Mouse (Mus musculus): ENCODE measurements around the gene Nxn. TPM values are rescaled to one million over a fixed set of nuclear protein-coding genes. Genes with fewer than 3 reads are reported as not detected.

The Nxn gene
- polyA plus RNA-seq, 1 experiment from 2014 or later: 12.0 TPM

DNA sequence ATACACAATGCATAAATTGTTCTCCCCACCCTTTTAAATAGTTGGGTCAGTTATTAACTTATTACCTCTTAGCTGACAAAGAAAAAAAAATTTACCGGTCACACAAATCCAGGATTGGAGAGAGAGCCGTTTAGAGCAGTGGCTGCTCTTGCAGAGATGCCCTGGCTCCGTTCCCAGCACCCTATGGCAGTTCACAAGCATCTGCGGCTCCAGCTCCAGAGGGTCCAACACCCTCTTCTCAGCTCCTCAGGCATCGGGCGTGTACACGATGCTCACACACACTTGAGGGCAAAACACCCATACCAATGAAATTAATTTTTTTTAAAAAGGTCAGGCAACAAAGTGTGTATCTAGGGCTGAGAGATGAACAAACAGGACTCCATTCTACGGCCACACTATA is 60.3 kb downstream of the Nxn start:
- H3K27ac ChIP-seq (ENCODE audit: low read depth, low read length): no peak overlapping the region
- H3K9me3 ChIP-seq (ENCODE audit: control insufficient read depth, low read length): no peaks in the 10 kb centered on the region
- H3K36me3 ChIP-seq (ENCODE audit: control insufficient read depth, insufficient read depth, low read length): no peaks in the 10 kb centered on the region
- peaks cover 3% of the 10 kb centered on the region; the same call in 1 of the 2 replicates for H3K4me1 ChIP-seq (replicated peaks; ENCODE audit: control insufficient read depth, insufficient read depth, low read length)
- ATAC-seq (replicated peaks; ENCODE audit: low FRiP score): no peak
- no peak overlapping the region for H3K9ac ChIP-seq (ENCODE audit: low read depth, low read length)
- no peak for DNase-seq (ENCODE audit: low spot score)
- H3K4me2 ChIP-seq: no peak overlapping the region
- WGBS: 88% methylated on average over 8 of the region's 8 CpGs
- no peak overlapping the region for H3K4me3 ChIP-seq (ENCODE audit: low read depth, low read length)
- no peaks in the 10 kb centered on the region for H3K27me3 ChIP-seq (replicated peaks; ENCODE audit: control insufficient read depth, insufficient read depth, low read length)

- H3K4me2 ChIP-seq: peak overlapping the region; percentile 35; the same call in 1 of the 2 replicates
- ATAC-seq (replicated peaks; ENCODE audit: low FRiP score) (no peak), DNase-seq (ENCODE audit: low spot score) (no peak)
- H3K36me3 ChIP-seq (ENCODE audit: control insufficient read depth, insufficient read depth, low read length): no peaks in the 10 kb centered on the region
- H3K4me3 ChIP-seq (ENCODE audit: low read depth, low read length): no peak overlapping the region
- no peak overlapping the region for H3K27ac ChIP-seq (ENCODE audit: low read depth, low read length)
- H3K4me1 ChIP-seq (replicated peaks; ENCODE audit: control insufficient read depth, insufficient read depth, low read length): 0 out of 2 replicates have a peak, but pooled peaks cover 3% of the 10 kb centered on the region
- WGBS: 6% methylated on average over 7 of the region's 7 CpGs
- no peaks in the 10 kb centered on the region for H3K27me3 ChIP-seq (replicated peaks; ENCODE audit: control insufficient read depth, insufficient read depth, low read length)
- no peak overlapping the region for H3K9ac ChIP-seq (ENCODE audit: low read depth, low read length)
- no peaks in the 10 kb centered on the region for H3K9me3 ChIP-seq (ENCODE audit: control insufficient read depth, low read length)
Observed at GRCm38 (mm10) chr11:76337764-76338163, 61.2 kb downstream of the Nxn start.

DNA sequence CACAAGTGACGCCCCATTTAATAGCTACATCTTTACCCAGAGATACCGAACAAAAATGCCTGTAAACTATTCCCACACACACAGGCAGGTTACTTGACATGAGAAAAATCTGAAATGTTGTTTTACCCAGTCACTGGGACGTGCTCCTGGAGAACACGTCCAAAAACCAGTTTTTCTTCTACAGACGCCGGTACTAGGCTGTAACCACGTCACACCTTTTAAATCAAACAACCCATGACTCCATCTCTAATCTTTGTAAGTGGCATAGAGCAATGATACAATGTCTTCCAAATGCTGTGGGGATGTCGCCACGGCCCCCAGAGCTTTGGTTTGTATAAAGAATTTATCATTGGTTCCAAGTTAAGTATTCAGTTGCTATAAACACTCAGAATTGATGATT is 61.7 kb downstream of the Nxn start:
- no peak for ATAC-seq (replicated peaks; ENCODE audit: low FRiP score)
- Histone ChIP-seq H3K27ac (ENCODE audit: low read depth, low read length) (no peak overlapping the region), H3K4me2 (peak overlapping the region; percentile 35; the same call in 1 of the 2 replicates), H3K9ac (ENCODE audit: low read depth, low read length) (no peak overlapping the region), H3K4me1 (replicated peaks; ENCODE audit: control insufficient read depth, insufficient read depth, low read length) (0 out of 2 replicates have a peak, but pooled peaks cover 3% of the 10 kb centered on the region), H3K4me3 (ENCODE audit: low read depth, low read length) (no peak overlapping the region), H3K36me3 (ENCODE audit: control insufficient read depth, insufficient read depth, low read length) (no peaks in the 10 kb centered on the region), H3K27me3 (replicated peaks; ENCODE audit: control insufficient read depth, insufficient read depth, low read length) (no peaks in the 10 kb centered on the region), H3K9me3 (ENCODE audit: control insufficient read depth, low read length) (no peaks in the 10 kb centered on the region)
- DNase-seq (ENCODE audit: low spot score): no peak
- 77% methylated on average over 9 of the region's 9 CpGs for WGBS

GRCm38 (mm10) chr11:76336224-76336623 is 62.7 kb downstream of the Nxn start:
- ATAC-seq (replicated peaks; ENCODE audit: low FRiP score) (no peak), DNase-seq (ENCODE audit: low spot score) (no peak)
- Histone ChIP-seq H3K4me2 (no peak overlapping the region), H3K27me3 (replicated peaks; ENCODE audit: control insufficient read depth, insufficient read depth, low read length) (no peaks in the 10 kb centered on the region), H3K36me3 (ENCODE audit: control insufficient read depth, insufficient read depth, low read length) (no peaks in the 10 kb centered on the region), H3K27ac (ENCODE audit: low read depth, low read length) (no peak overlapping the region), H3K4me1 (replicated peaks; ENCODE audit: control insufficient read depth, insufficient read depth, low read length) (0 out of 2 replicates have a peak, but pooled peaks cover 3% of the 10 kb centered on the region), H3K9me3 (ENCODE audit: control insufficient read depth, low read length) (no peaks in the 10 kb centered on the region), H3K9ac (ENCODE audit: low read depth, low read length) (no peak overlapping the region), H3K4me3 (ENCODE audit: low read depth, low read length) (no peak overlapping the region)

DNA sequence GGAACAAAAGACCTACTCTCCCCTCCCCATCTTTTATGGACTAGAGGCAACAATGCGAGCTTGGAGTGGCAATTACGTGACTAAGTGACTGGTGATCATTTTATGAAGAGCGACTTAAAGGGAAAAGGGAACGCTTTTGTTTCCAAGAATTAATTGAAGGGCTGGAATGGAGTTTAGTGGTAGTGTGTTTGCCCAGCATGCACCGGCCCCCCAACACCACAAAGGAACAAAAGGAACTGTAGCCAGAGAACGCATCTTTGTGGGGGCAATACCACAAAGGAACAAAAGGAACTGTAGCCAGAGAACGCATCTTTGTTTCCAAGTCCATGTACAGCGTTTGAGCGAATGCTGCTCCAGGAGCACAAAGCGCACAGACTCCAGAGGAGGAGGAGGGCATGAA is 64.0 kb downstream of the Nxn start:
- no peak overlapping the region for H3K4me3 ChIP-seq (ENCODE audit: low read depth, low read length)
- no peaks in the 10 kb centered on the region for H3K9me3 ChIP-seq (ENCODE audit: control insufficient read depth, low read length)
- no peak overlapping the region for H3K9ac ChIP-seq (ENCODE audit: low read depth, low read length)
- H3K27me3 ChIP-seq (replicated peaks; ENCODE audit: control insufficient read depth, insufficient read depth, low read length): no peaks in the 10 kb centered on the region
- ATAC-seq (replicated peaks; ENCODE audit: low FRiP score) (no peak), DNase-seq (ENCODE audit: low spot score) (no peak)
- no peak overlapping the region for H3K27ac ChIP-seq (ENCODE audit: low read depth, low read length)
- no peaks in the 10 kb centered on the region for H3K36me3 ChIP-seq (ENCODE audit: control insufficient read depth, insufficient read depth, low read length)
- no peak overlapping the region for H3K4me2 ChIP-seq
- 91% methylated on average over 10 of the region's 10 CpGs for WGBS
- H3K4me1 ChIP-seq (replicated peaks; ENCODE audit: control insufficient read depth, insufficient read depth, low read length): 0 out of 2 replicates have a peak, but pooled peaks cover 3% of the 10 kb centered on the region

GRCm38 (mm10) chr11:76332240-76332639 is 66.7 kb downstream of the Nxn start:
- no peaks in the 10 kb centered on the region for H3K27me3 ChIP-seq (replicated peaks; ENCODE audit: control insufficient read depth, insufficient read depth, low read length)
- ATAC-seq (replicated peaks; ENCODE audit: low FRiP score) (no peak), DNase-seq (ENCODE audit: low spot score) (no peak)
- 66% methylated on average over 5 of the region's 5 CpGs for WGBS
- H3K9ac ChIP-seq (ENCODE audit: low read depth, low read length): no peak overlapping the region
- no peaks in the 10 kb centered on the region for H3K36me3 ChIP-seq (ENCODE audit: control insufficient read depth, insufficient read depth, low read length)
- H3K4me1 ChIP-seq (replicated peaks; ENCODE audit: control insufficient read depth, insufficient read depth, low read length): peaks cover 10% of the 10 kb centered on the region; the same call in 1 of the 2 replicates
- no peak overlapping the region for H3K27ac ChIP-seq (ENCODE audit: low read depth, low read length)
- no peaks in the 10 kb centered on the region for H3K9me3 ChIP-seq (ENCODE audit: control insufficient read depth, low read length)
- no peak overlapping the region for H3K4me3 ChIP-seq (ENCODE audit: low read depth, low read length)
- H3K4me2 ChIP-seq: no peak overlapping the region

DNA sequence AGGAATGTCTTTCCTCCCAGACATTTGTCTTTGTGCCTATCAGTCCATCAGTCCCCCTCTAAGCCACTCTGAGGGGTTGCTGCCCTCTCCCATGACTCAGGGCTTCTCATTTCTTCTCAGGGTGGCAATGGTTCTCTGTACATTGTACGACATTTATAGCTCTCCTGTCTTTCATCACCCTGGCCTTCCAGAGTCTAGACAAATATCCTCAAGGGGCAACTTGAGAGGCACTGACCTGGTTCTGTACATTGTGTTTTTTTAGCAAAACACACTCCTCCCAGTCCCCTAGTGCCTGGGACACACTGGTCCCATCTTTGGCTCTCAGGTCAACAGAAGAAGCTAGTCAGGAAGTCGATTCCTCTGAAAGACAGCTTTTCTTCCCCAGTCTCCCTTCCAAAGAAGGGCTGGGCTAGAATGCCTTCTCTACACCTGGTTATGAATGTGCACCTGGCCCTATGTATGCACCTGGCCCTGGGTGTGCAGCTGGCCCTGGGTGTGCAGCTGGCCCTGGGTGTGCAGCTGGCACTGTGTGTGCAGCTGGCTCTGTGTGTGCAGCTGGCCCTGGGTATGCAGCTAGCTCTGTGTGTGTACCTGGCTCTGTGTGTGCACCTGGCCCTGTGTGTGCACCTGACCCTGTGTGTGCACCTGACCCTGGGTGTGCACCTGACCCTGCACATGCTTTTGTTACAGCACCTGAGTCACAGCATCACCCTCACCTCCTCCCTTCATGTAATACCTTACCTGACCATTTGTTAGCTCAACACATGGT is 70.2 kb downstream of the Nxn start:
- WGBS: 28% methylated on average over 2 of the region's 2 CpGs
- no peaks in the 10 kb centered on the region for H3K9me3 ChIP-seq (ENCODE audit: control insufficient read depth, low read length)
- H3K4me1 ChIP-seq (replicated peaks; ENCODE audit: control insufficient read depth, insufficient read depth, low read length): peaks cover 14% of the 10 kb centered on the region
- H3K36me3 ChIP-seq (ENCODE audit: control insufficient read depth, insufficient read depth, low read length): no peaks in the 10 kb centered on the region
- H3K4me3 ChIP-seq (ENCODE audit: low read depth, low read length): no peak overlapping the region
- no peak for ATAC-seq (replicated peaks; ENCODE audit: low FRiP score)
- H3K27me3 ChIP-seq (replicated peaks; ENCODE audit: control insufficient read depth, insufficient read depth, low read length): no peaks in the 10 kb centered on the region
- H3K9ac ChIP-seq (ENCODE audit: low read depth, low read length): no peak overlapping the region
- H3K27ac ChIP-seq (ENCODE audit: low read depth, low read length): no peak overlapping the region
- no peak for DNase-seq (ENCODE audit: low spot score)
- peak overlapping the region; percentile 34; the same call in 1 of the 2 replicates for H3K4me2 ChIP-seq

- H3K4me1 ChIP-seq (replicated peaks; ENCODE audit: control insufficient read depth, insufficient read depth, low read length): peaks cover 14% of the 10 kb centered on the region
- H3K27me3 ChIP-seq (replicated peaks; ENCODE audit: control insufficient read depth, insufficient read depth, low read length): no peaks in the 10 kb centered on the region
- H3K9ac ChIP-seq (ENCODE audit: low read depth, low read length): no peak overlapping the region
- H3K27ac ChIP-seq (ENCODE audit: low read depth, low read length): no peak overlapping the region
- H3K36me3 ChIP-seq (ENCODE audit: control insufficient read depth, insufficient read depth, low read length): no peaks in the 10 kb centered on the region
- DNase-seq (ENCODE audit: low spot score) (no peak), ATAC-seq (replicated peaks; ENCODE audit: low FRiP score) (no peak)
- H3K9me3 ChIP-seq (ENCODE audit: control insufficient read depth, low read length): no peaks in the 10 kb centered on the region
- WGBS: 25% methylated on average over 11 of the region's 11 CpGs
- no peak overlapping the region for H3K4me3 ChIP-seq (ENCODE audit: low read depth, low read length)
- H3K4me2 ChIP-seq: peak overlapping the region; percentile 34; the same call in 1 of the 2 replicates
Observed at GRCm38 (mm10) chr11:76328084-76328483, 70.9 kb downstream of the Nxn start.

GRCm38 (mm10) chr11:76326672-76327071 is 72.3 kb downstream of the Nxn start:
- DNase-seq (ENCODE audit: low spot score) (no peak), ATAC-seq (replicated peaks; ENCODE audit: low FRiP score) (no peak)
- Histone ChIP-seq H3K4me1 (replicated peaks; ENCODE audit: control insufficient read depth, insufficient read depth, low read length) (peaks cover 14% of the 10 kb centered on the region), H3K27me3 (replicated peaks; ENCODE audit: control insufficient read depth, insufficient read depth, low read length) (no peaks in the 10 kb centered on the region), H3K36me3 (ENCODE audit: control insufficient read depth, insufficient read depth, low read length) (no peaks in the 10 kb centered on the region), H3K9ac (ENCODE audit: low read depth, low read length) (no peak overlapping the region), H3K4me3 (ENCODE audit: low read depth, low read length) (no peak overlapping the region), H3K9me3 (ENCODE audit: control insufficient read depth, low read length) (no peaks in the 10 kb centered on the region), H3K27ac (ENCODE audit: low read depth, low read length) (no peak overlapping the region), H3K4me2 (no peak overlapping the region)
- WGBS: 63% methylated on average over 6 of the region's 6 CpGs
